Mouse (Mus musculus): ENCODE measurements around the gene Idh3a.

Gene Idh3a

GRCm38 (mm10) chr9:54647456-54647855, 61.3 kb downstream of the Idh3a start:
- no peak for DNase-seq (ENCODE audit: low read depth, low spot score)

- no peak for DNase-seq (ENCODE audit: low read depth, low spot score)
These were observed 63.2 kb downstream of the Idh3a start for GRCm38 (mm10) chr9:54649360-54649759.

GRCm38 (mm10) chr9:54652778-54653177, 66.6 kb downstream of the Idh3a start:
- DNase-seq (ENCODE audit: low read depth, low spot score) = no peak
